ENCODE assay signal across 9 mouse cellular contexts in the genomic region with DNA sequence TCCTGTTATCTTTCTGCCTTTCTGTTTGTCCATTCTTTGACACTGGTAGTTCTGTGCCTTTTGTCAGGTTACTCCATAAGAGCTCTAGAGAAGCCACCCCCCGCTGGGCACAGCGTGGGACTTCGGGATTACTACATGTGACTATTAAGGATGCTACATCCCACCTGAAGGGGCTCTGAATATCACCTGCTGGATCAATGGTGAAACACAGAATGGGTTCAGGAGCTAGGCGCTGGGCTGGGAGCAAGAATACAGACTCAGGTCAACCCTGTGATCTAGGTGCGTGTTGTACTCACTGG. TPM values are rescaled to one million over a fixed set of nuclear protein-coding genes. Genes with fewer than 3 reads are reported as not detected.
DNase-seq lines count a peak whose midpoint lies in the region; ATAC-seq lines count a peak whose summit lies in the region.
"Had no signal": no experiment of that assay in that cellular context is flagged by ENCODE, and none has a peak within 500 bp of the region (broad histone marks: within the 10 kb centered on the region; RNA-seq: fewer than 3 reads in every experiment).

No protein-coding gene starts in this region.

- no peaks in the 10 kb centered on the region for H3K9me3 ChIP-seq in heart, embryonic 13.5 days
- no peaks in the 10 kb centered on the region for H3K9me3 ChIP-seq in midbrain, embryonic 11.5 days (ENCODE audit: control insufficient read depth, low read length)
- H3K9me3 ChIP-seq in midbrain, embryonic 14.5 days (ENCODE audit: control insufficient read depth, low read length), result no peaks in the 10 kb centered on the region
- H3K9me3 ChIP-seq in intestine, embryonic 15.5 days, result no peaks in the 10 kb centered on the region
- no peaks in the 10 kb centered on the region for H3K9me3 ChIP-seq in stomach, embryonic 15.5 days

- no peak for ATAC-seq in heart, embryonic 13.5 days (ENCODE audit: extremely low read depth, insufficient number of reproducible peaks, low FRiP score, low TSS enrichment)
- no peak for ATAC-seq in midbrain, embryonic 11.5 days (ENCODE audit: low FRiP score)
- no peak for ATAC-seq in midbrain, embryonic 14.5 days (ENCODE audit: low FRiP score, low TSS enrichment)
- no peak for ATAC-seq in intestine, embryonic 15.5 days
- no peak for ATAC-seq in stomach, embryonic 15.5 days (ENCODE audit: insufficient read depth, low FRiP score, low read depth)

- intact Hi-C loops in heart, postnatal 25 days (cut with DNase I), result no loop called here

- H3K4me1 ChIP-seq in heart, embryonic 13.5 days, result peaks cover 21% of the 10 kb centered on the region
- no peaks in the 10 kb centered on the region for H3K4me1 ChIP-seq in midbrain, embryonic 11.5 days (ENCODE audit: control insufficient read depth, insufficient read depth, low read length)
- H3K4me1 ChIP-seq in midbrain, embryonic 14.5 days (ENCODE audit: control insufficient read depth, insufficient read depth, low read length), result no peaks in the 10 kb centered on the region
- peaks cover 9% of the 10 kb centered on the region; the same call in 1 of the 2 replicates for H3K4me1 ChIP-seq in intestine, embryonic 15.5 days (replicated peaks)
- 0 out of 2 replicates have a peak, but pooled peaks cover 7% of the 10 kb centered on the region for H3K4me1 ChIP-seq in stomach, embryonic 15.5 days

- no peaks in the 10 kb centered on the region for H3K36me3 ChIP-seq in heart, embryonic 13.5 days
- no peaks in the 10 kb centered on the region for H3K36me3 ChIP-seq in midbrain, embryonic 11.5 days (ENCODE audit: control insufficient read depth, insufficient read depth, low read length)
- no peaks in the 10 kb centered on the region for H3K36me3 ChIP-seq in midbrain, embryonic 14.5 days (ENCODE audit: control insufficient read depth, insufficient read depth, low read length)
- H3K36me3 ChIP-seq in intestine, embryonic 15.5 days, result no peaks in the 10 kb centered on the region
- no peaks in the 10 kb centered on the region for H3K36me3 ChIP-seq in stomach, embryonic 15.5 days

- peak overlapping the region; percentile 61; the same call in 1 of the 2 replicates for H3K27ac ChIP-seq in heart, embryonic 13.5 days (replicated peaks)
- no peak overlapping the region for H3K27ac ChIP-seq in midbrain, embryonic 11.5 days (ENCODE audit: low read depth, low read length)
- no peak overlapping the region for H3K27ac ChIP-seq in midbrain, embryonic 14.5 days (replicated peaks; ENCODE audit: low read depth, low read length)
- H3K27ac ChIP-seq in intestine, embryonic 15.5 days, result no peak overlapping the region
- no peak overlapping the region for H3K27ac ChIP-seq in stomach, embryonic 15.5 days

- no peak for DNase-seq in heart, postnatal 25 days (ENCODE audit: low spot score)
- peak; percentile 83 for DNase-seq in midbrain, embryonic 11.5 days (ENCODE audit: low spot score, missing footprints)
- DNase-seq in midbrain, embryonic 14.5 days, result no peak
- no peak for DNase-seq in spleen, postnatal 14 days (ENCODE audit: low spot score in 2 of 2)
- no peak for DNase-seq in adrenal gland, postnatal 36 days
- DNase-seq: cerebellum, adult 9-11 months had no signal

- peak overlapping the region; percentile 82 for H3K4me2 ChIP-seq in heart, embryonic 13.5 days
- H3K4me2 ChIP-seq in midbrain, embryonic 11.5 days, result no peak overlapping the region
- H3K4me2 ChIP-seq in midbrain, embryonic 14.5 days (ENCODE audit: low read length), result no peak overlapping the region
- peak overlapping the region; percentile 91 for H3K4me2 ChIP-seq in intestine, embryonic 15.5 days (replicated peaks)
- peak overlapping the region; percentile 94 for H3K4me2 ChIP-seq in stomach, embryonic 15.5 days

- WGBS in heart, embryonic 13.5 days, result 44% methylated on average over 5 of the region's 5 CpGs
- 35% methylated on average over 5 of the region's 5 CpGs for WGBS in midbrain, embryonic 11.5 days
- 34% methylated on average over 5 of the region's 5 CpGs for WGBS in midbrain, embryonic 14.5 days
- WGBS in intestine, embryonic 15.5 days, result 57% methylated on average over 5 of the region's 5 CpGs
- WGBS in stomach, embryonic 15.5 days, result 48% methylated on average over 5 of the region's 5 CpGs

- H3K9ac ChIP-seq in heart, embryonic 13.5 days, result peak overlapping the region; percentile 83
- no peak overlapping the region for H3K9ac ChIP-seq in midbrain, embryonic 11.5 days (ENCODE audit: low read length)
- no peak overlapping the region for H3K9ac ChIP-seq in midbrain, embryonic 14.5 days (replicated peaks; ENCODE audit: low read length)
- H3K9ac ChIP-seq in intestine, embryonic 15.5 days, result no peak overlapping the region
- H3K9ac ChIP-seq in stomach, embryonic 15.5 days, result no peak overlapping the region

- no peaks in the 10 kb centered on the region for H3K27me3 ChIP-seq in heart, embryonic 13.5 days (replicated peaks)
- H3K27me3 ChIP-seq in midbrain, embryonic 11.5 days (ENCODE audit: control insufficient read depth, insufficient read depth, low read length), result peaks cover 4% of the 10 kb centered on the region
- no peaks in the 10 kb centered on the region for H3K27me3 ChIP-seq in midbrain, embryonic 14.5 days (ENCODE audit: control insufficient read depth, insufficient read depth, low read length)
- no peaks in the 10 kb centered on the region for H3K27me3 ChIP-seq in intestine, embryonic 15.5 days (replicated peaks)
- H3K27me3 ChIP-seq in stomach, embryonic 15.5 days (replicated peaks), result no peaks in the 10 kb centered on the region

- peak overlapping the region; percentile 68 for H3K4me3 ChIP-seq in heart, embryonic 13.5 days
- H3K4me3 ChIP-seq in midbrain, embryonic 11.5 days (ENCODE audit: low read depth, low read length), result no peak overlapping the region
- no peak overlapping the region for H3K4me3 ChIP-seq in midbrain, embryonic 14.5 days (replicated peaks; ENCODE audit: low read depth, low read length)
- peak overlapping the region; percentile 64; the same call in 1 of the 2 replicates for H3K4me3 ChIP-seq in intestine, embryonic 15.5 days (replicated peaks)
- H3K4me3 ChIP-seq in stomach, embryonic 15.5 days (replicated peaks), result peak overlapping the region; percentile 66

RNA-seq across cellular contexts. Expression of gene Sh3bp2, which starts 0.8 kb away (rescaled TPM):
- polyA plus RNA-seq in heart, embryonic 13.5 days (2015; fragmentation: Nextera tagmentation; extraction: Ambion mirVana), result 3.9 and 4.9 TPM in 2 replicates
- total RNA-seq in heart, postnatal 25 days (2021), result 1 to 10 TPM; 1.7 to 3.3 TPM
- 7.0 and 12.4 TPM in 2 replicates for polyA plus RNA-seq in midbrain, embryonic 11.5 days (2014; fragmentation: Nextera tagmentation; extraction: Ambion mirVana)
- polyA plus RNA-seq in midbrain, embryonic 14.5 days (2014; fragmentation: Nextera tagmentation; extraction: Ambion mirVana), result 21.7 and 30.6 TPM in 2 replicates
- polyA plus RNA-seq in intestine, embryonic 15.5 days (2015; fragmentation: Nextera tagmentation; extraction: Ambion mirVana), result 4.5 and 6.2 TPM in 2 replicates
- 5.9 and 10.9 TPM in 2 replicates for polyA plus RNA-seq in stomach, embryonic 15.5 days (2015; fragmentation: Nextera tagmentation; extraction: Ambion mirVana)
- 10 to 100 TPM; 15.4 to 17.3 TPM for total RNA-seq in adrenal gland, postnatal 36 days (2021)

RNA-seq across cellular contexts. Expression of gene Tnip2, which starts 12.6 kb away (rescaled TPM):
- polyA plus RNA-seq in heart, embryonic 13.5 days (2015; fragmentation: Nextera tagmentation; extraction: Ambion mirVana), result 14.6 and 18.8 TPM in 2 replicates
- 1 to 10 TPM; 6.3 to 7.2 TPM for total RNA-seq in heart, postnatal 25 days (2021)
- 4.4 and 5.5 TPM in 2 replicates for polyA plus RNA-seq in midbrain, embryonic 11.5 days (2014; fragmentation: Nextera tagmentation; extraction: Ambion mirVana)
- polyA plus RNA-seq in midbrain, embryonic 14.5 days (2014; fragmentation: Nextera tagmentation; extraction: Ambion mirVana), result 5.9 and 6.2 TPM in 2 replicates
- polyA plus RNA-seq in intestine, embryonic 15.5 days (2015; fragmentation: Nextera tagmentation; extraction: Ambion mirVana), result 14.4 and 16.2 TPM in 2 replicates
- polyA plus RNA-seq in stomach, embryonic 15.5 days (2015; fragmentation: Nextera tagmentation; extraction: Ambion mirVana), result 22.9 and 23.2 TPM in 2 replicates
- total RNA-seq in adrenal gland, postnatal 36 days (2021), result 10 to 100 TPM; 15.0 to 16.8 TPM

RNA-seq across cellular contexts. Expression of gene Add1, which starts 47.0 kb away (rescaled TPM):
- polyA plus RNA-seq in heart, embryonic 13.5 days (2015; fragmentation: Nextera tagmentation; extraction: Ambion mirVana), result 143 and 144 TPM in 2 replicates
- total RNA-seq in heart, postnatal 25 days (2021), result 100 to 1,000 TPM; 125 to 136 TPM
- polyA plus RNA-seq in midbrain, embryonic 11.5 days (2014; fragmentation: Nextera tagmentation; extraction: Ambion mirVana), result 150 and 160 TPM in 2 replicates
- polyA plus RNA-seq in midbrain, embryonic 14.5 days (2014; fragmentation: Nextera tagmentation; extraction: Ambion mirVana), result 204 and 221 TPM in 2 replicates
- polyA plus RNA-seq in intestine, embryonic 15.5 days (2015; fragmentation: Nextera tagmentation; extraction: Ambion mirVana), result 141 and 149 TPM in 2 replicates
- polyA plus RNA-seq in stomach, embryonic 15.5 days (2015; fragmentation: Nextera tagmentation; extraction: Ambion mirVana), result 162 and 168 TPM in 2 replicates
- total RNA-seq in adrenal gland, postnatal 36 days (2021), result 100 to 1,000 TPM; 141 to 156 TPM

Comparison
In these comparisons a context has a peak if more than half of its experiments do, and no peak if none do; other contexts are left out.
1. H3K4me2 ChIP-seq: peak in heart, embryonic 13.5 days (single experiment), intestine, embryonic 15.5 days (single experiment) and stomach, embryonic 15.5 days (single experiment); none in midbrain, embryonic 11.5 days (single experiment) and midbrain, embryonic 14.5 days (single experiment).
2. H3K4me3 ChIP-seq: peak in heart, embryonic 13.5 days (single experiment), intestine, embryonic 15.5 days (single experiment) and stomach, embryonic 15.5 days (single experiment); none in midbrain, embryonic 11.5 days (single experiment) and midbrain, embryonic 14.5 days (single experiment).